Mouse (Mus musculus) intestine, postnatal 0 days (tissue): Measurements from ENCODE around the gene Tnik. TPM values are rescaled to one million over a fixed set of nuclear protein-coding genes. Genes with fewer than 3 reads are reported as not detected.

Experiments
- ATAC-seq: fragments of 200-750 bp; cut with Nextera tagmentation; 2 replicates; pipeline ENCODE4 v1.8.0; 2017; ENCODE audit warnings: mild to moderate bottlenecking, moderate TSS enrichment, moderate library complexity
- H3K27ac ChIP-seq: fragments of 300-500 bp; sonication (generic); 2 replicates; pipeline ENCODE4 v1.5.1; 2014; ENCODE audit warnings: mild to moderate bottlenecking, low read depth, low read length, moderate library complexity
- H3K27me3 ChIP-seq: fragments of 300-500 bp; sonication (generic); replicated peaks from 2 replicates; pipeline ENCODE4 v1.6.1; 2014; ENCODE audit warnings: low read length, mixed read lengths; ENCODE audit not compliant: control insufficient read depth, insufficient read depth
- H3K36me3 ChIP-seq: fragments of 300-500 bp; sonication (generic); 2 replicates; pipeline ENCODE4 v1.6.1; 2014; ENCODE audit warnings: mild to moderate bottlenecking, moderate library complexity; ENCODE audit not compliant: control insufficient read depth, insufficient read depth
- H3K4me1 ChIP-seq: fragments of 300-500 bp; sonication (generic); replicated peaks from 2 replicates; pipeline ENCODE4 v1.6.1; 2014; ENCODE audit warnings: antibody characterized with exemption, low read length, mixed read lengths; ENCODE audit not compliant: control insufficient read depth, insufficient read depth
- H3K4me2 ChIP-seq: fragments of 300-500 bp; sonication (generic); replicated peaks from 2 replicates; pipeline ENCODE4 v1.6.1; 2014; ENCODE audit warnings: low read depth, mild to moderate bottlenecking, moderate library complexity
- H3K4me3 ChIP-seq: fragments of 300-500 bp; sonication (generic); 2 replicates; pipeline ENCODE4 v1.5.1; 2014; ENCODE audit warnings: low read depth, low read length
- H3K9ac ChIP-seq: fragments of 300-500 bp; sonication (generic); 2 replicates; pipeline ENCODE4 v1.6.1; 2014; ENCODE audit warnings: mild to moderate bottlenecking, low read depth, low read length
- H3K9me3 ChIP-seq: fragments of 300-500 bp; sonication (generic); 2 replicates; pipeline ENCODE4 v1.6.1; 2016; ENCODE audit warnings: mixed run types; ENCODE audit not compliant: control insufficient read depth
- CTCF ChIP-seq: sonication (generic); IDR thresholded peaks from 2 replicates; pipeline ENCODE4 v1.5.1; 2016; ENCODE audit warnings: low read depth, mild to moderate bottlenecking, control low read depth, antibody characterized with exemption, moderate library complexity
- WGBS: fragments of 180-500 bp; shearing (Covaris S2); extraction: QIAGEN DNeasy Blood & Tissue Kit; methylation state at CpG from one replicate; pipeline ENCODE4 v1.1.7; 2014; 5-methylcytosine and 5-hydroxymethylcytosine counted together
- polyA plus RNA-seq: library from polyadenylated mRNA; unstranded; fragments of >200 nt; fragmentation: Nextera tagmentation; extraction: Ambion mirVana; gene quantifications from 2 replicates; pipeline ENCODE4 v1.2.1, GENCODE M21; 2015

Gene Tnik
- polyA plus RNA-seq = 7.9 and 11.3 TPM in 2 replicates

DNA sequence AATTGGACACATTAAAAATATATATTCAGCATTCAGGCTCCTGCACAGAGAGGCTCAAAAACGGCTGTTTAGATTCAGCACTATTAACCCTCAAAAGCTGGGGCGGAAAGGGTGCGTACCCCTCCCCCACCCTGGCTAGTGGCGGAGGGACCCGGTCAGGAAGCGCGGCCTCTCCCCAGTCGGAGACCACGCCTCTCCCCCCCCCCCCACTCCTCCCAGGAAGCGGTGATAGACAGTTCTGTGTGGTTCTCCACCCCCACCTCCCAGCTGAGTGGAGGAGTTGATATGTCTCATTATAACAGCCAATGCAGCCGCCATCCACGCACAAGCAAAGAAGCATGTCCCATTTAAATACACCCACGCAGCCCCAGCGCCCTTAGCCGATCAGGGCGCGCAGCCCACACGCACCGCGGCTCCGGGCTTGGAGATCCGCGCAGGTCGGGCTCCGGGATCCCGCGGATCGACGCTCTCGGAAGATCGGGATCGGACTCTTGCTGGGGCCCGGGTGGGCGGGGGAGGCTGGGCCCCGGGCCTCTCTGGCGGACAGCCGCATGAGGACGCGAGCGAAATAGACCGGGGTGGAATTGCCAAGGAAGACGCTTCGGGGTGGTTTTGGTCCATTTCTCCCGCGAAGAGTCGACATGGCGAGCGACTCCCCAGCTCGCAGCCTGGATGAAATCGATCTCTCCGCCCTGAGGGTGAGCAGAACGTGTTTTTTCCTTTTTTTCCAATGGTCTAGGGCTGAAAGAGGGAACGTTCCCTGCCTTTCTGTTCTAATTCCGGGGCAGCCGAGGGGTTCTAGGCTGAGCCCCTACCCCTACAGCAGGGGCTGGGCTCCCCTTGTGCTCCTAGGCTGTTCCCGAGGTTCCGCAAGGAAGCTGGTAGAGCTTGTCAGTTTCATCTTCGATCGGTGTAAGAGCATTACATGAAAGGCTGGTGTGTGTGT, at the start of gene Tnik:
TSS of gene Tnik (plus strand) at position 213 of the 946 bp plus-strand sequence.
- Histone ChIP-seq H3K27ac (peak within 1 kb of the TSS; percentile 90), H3K9me3 (no peaks in the 10 kb centered on the region), H3K4me3 (peak within 1 kb of the TSS; percentile 85), H3K27me3 (no peaks in the 10 kb centered on the region), H3K4me1 (0 out of 2 replicates have a peak, but pooled peaks cover 8% of the 10 kb centered on the region), H3K36me3 (peaks cover 4% of the 10 kb centered on the region; the same call in 1 of the 2 replicates), H3K4me2 (peak within 1 kb of the TSS; percentile 92), H3K9ac (peak within 1 kb of the TSS; percentile 85)
- WGBS = under 1% methylated on average over 59 of the region's 59 CpGs
- peak; percentile 86 for ATAC-seq
- no peak for TF ChIP-seq CTCF

GRCm38 (mm10) chr3:28214886-28215311, 48.1 kb upstream of the Tnik start:
- Histone ChIP-seq H3K36me3 (no peaks in the 10 kb centered on the region), H3K27ac (peak overlapping the region; percentile 85), H3K27me3 (no peaks in the 10 kb centered on the region), H3K9me3 (no peaks in the 10 kb centered on the region), H3K4me3 (no peak overlapping the region), H3K9ac (0 out of 2 replicates have a peak overlapping the region, but pooled peaks have one; percentile 18), H3K4me2 (peak overlapping the region; percentile 40), H3K4me1 (0 out of 2 replicates have a peak, but pooled peaks cover 3% of the 10 kb centered on the region)
- TF ChIP-seq CTCF = peak; percentile 71
- 41% methylated on average over 7 of the region's 7 CpGs for WGBS
- ATAC-seq = peak; percentile 95

DNA sequence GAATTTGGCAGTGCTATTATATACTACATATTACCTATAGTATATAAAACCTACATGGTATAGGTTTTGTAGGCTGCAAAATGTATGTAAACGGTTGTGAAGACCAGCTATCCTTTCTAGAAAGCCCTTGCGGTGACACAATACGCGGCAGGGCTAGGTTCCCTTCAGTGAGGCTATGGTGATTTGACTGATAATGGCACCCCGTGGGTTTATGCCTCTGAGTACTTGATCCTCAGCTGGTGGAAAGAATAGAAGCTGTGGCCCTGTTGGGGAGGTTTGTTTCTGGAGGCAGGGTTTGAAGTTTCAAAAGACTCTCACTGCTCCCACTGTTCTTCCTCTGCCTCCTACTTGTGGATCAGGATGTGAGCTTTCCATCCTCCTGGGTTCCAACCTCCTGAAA, 46.0 kb upstream of the Tnik start:
- WGBS = 64% methylated on average over 5 of the region's 5 CpGs
- H3K27ac ChIP-seq = no peak overlapping the region
- no peak for ATAC-seq
- TF ChIP-seq CTCF = no peak
- H3K9ac ChIP-seq = no peak overlapping the region
- no peaks in the 10 kb centered on the region for H3K36me3 ChIP-seq
- no peak overlapping the region for H3K4me2 ChIP-seq
- no peaks in the 10 kb centered on the region for H3K9me3 ChIP-seq
- 0 out of 2 replicates have a peak, but pooled peaks cover 3% of the 10 kb centered on the region for H3K4me1 ChIP-seq
- no peaks in the 10 kb centered on the region for H3K27me3 ChIP-seq
- H3K4me3 ChIP-seq = no peak overlapping the region

DNA sequence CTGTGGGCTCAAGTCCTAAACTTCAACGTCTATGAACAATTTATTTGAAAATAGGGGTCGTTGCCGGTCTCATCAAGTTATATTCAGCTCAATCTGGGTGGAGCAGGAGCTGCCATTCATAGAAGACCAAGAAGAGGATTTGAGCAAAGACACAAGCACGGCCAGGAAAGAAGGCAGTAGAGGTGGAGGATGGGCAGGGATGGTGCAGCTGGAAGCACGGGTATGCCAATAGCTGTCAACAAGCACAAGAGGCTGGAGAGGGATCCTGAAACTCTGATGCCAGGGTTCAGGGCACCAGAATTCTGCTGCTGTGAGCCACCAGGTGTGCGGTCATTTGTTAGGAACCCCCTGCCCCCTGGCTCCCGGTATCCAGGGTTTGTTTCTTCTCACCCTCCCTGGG, 43.5 kb upstream of the Tnik start:
- Histone ChIP-seq H3K9me3 (no peaks in the 10 kb centered on the region), H3K36me3 (no peaks in the 10 kb centered on the region), H3K27me3 (no peaks in the 10 kb centered on the region), H3K9ac (no peak overlapping the region), H3K27ac (no peak overlapping the region), H3K4me1 (0 out of 2 replicates have a peak, but pooled peaks cover 3% of the 10 kb centered on the region), H3K4me2 (no peak overlapping the region), H3K4me3 (no peak overlapping the region)
- TF ChIP-seq CTCF = no peak
- no peak for ATAC-seq
- 88% methylated on average over 7 of the region's 7 CpGs for WGBS

- no peak for ATAC-seq
- 0 out of 2 replicates have a peak, but pooled peaks cover 3% of the 10 kb centered on the region for H3K4me1 ChIP-seq
- H3K36me3 ChIP-seq = no peaks in the 10 kb centered on the region
- H3K27me3 ChIP-seq = no peaks in the 10 kb centered on the region
- H3K9me3 ChIP-seq = no peaks in the 10 kb centered on the region
- no peak overlapping the region for H3K4me3 ChIP-seq
- no peak overlapping the region for H3K27ac ChIP-seq
- no peak overlapping the region for H3K9ac ChIP-seq
- no peak overlapping the region for H3K4me2 ChIP-seq
- WGBS = 87% methylated on average over 3 of the region's 3 CpGs
- TF ChIP-seq CTCF = no peak
Measured at GRCm38 (mm10) chr3:28219964-28220363, 43.0 kb upstream of the Tnik start.

GRCm38 (mm10) chr3:28224437-28225356, 38.3 kb upstream of the Tnik start:
- no peak for ATAC-seq
- no peaks in the 10 kb centered on the region for H3K9me3 ChIP-seq
- 66% methylated on average over 15 of the region's 15 CpGs for WGBS
- no peaks in the 10 kb centered on the region for H3K4me1 ChIP-seq
- H3K27me3 ChIP-seq = no peaks in the 10 kb centered on the region
- no peak overlapping the region for H3K4me2 ChIP-seq
- no peak overlapping the region for H3K4me3 ChIP-seq
- H3K9ac ChIP-seq = no peak overlapping the region
- no peak for TF ChIP-seq CTCF
- H3K27ac ChIP-seq = no peak overlapping the region
- no peaks in the 10 kb centered on the region for H3K36me3 ChIP-seq
